ENCODE assay signal across 25 mouse cellular contexts in genomic region chr6:117570346-117570745, GRCm38 (mm10).
DNase-seq lines count a peak whose midpoint lies in the region; ATAC-seq and TF ChIP-seq lines count a peak whose summit lies in the region.
"Had no signal": no experiment of that assay in that cellular context is flagged by ENCODE, and none has a peak within 500 bp of the region (broad histone marks: within the 10 kb centered on the region; RNA-seq: fewer than 3 reads in every experiment).

No protein-coding gene starts in this region.

- 46% methylated on average over 7 of the region's 7 CpGs for WGBS in kidney, adult 2 months
- WGBS in limb, embryonic 10.5 days = 61% methylated on average over 7 of the region's 7 CpGs
- WGBS in hindbrain, embryonic 12.5 days = 54% methylated on average over 7 of the region's 7 CpGs

- H3K4me3 ChIP-seq in kidney, adult 2 months (ENCODE audit: insufficient read depth, low read depth, low read length) = no peak overlapping the region
- H3K4me3 ChIP-seq in limb, embryonic 10.5 days = no peak overlapping the region
- no peak overlapping the region for H3K4me3 ChIP-seq in hindbrain, embryonic 12.5 days
- H3K4me3 ChIP-seq: heart, embryonic 12.5 days; hindbrain, embryonic 15.5 days; limb, embryonic 12.5 days; liver, embryonic 15.5 days; midbrain, embryonic 15.5 days had no signal

- no peak for ATAC-seq in hindbrain, embryonic 12.5 days (ENCODE audit: low FRiP score)
- ATAC-seq: CD4-positive, CD25-positive, alpha-beta regulatory T cell, adult 4 months; forebrain, embryonic 14.5 days; inflammation-experienced regulatory T-cells, adult 6 months; midbrain, embryonic 15.5 days had no signal

- no peaks in the 10 kb centered on the region for H3K36me3 ChIP-seq in kidney, adult 2 months (ENCODE audit: control insufficient read depth, insufficient read depth, low read length)
- no peaks in the 10 kb centered on the region for H3K36me3 ChIP-seq in limb, embryonic 10.5 days
- no peaks in the 10 kb centered on the region for H3K36me3 ChIP-seq in hindbrain, embryonic 12.5 days
- H3K36me3 ChIP-seq: heart, embryonic 12.5 days; hindbrain, embryonic 15.5 days; limb, embryonic 12.5 days; liver, embryonic 15.5 days; midbrain, embryonic 15.5 days had no signal

- H3K9ac ChIP-seq in hindbrain, embryonic 12.5 days = no peak overlapping the region
- H3K9ac ChIP-seq: heart, embryonic 12.5 days; hindbrain, embryonic 15.5 days; limb, embryonic 12.5 days; liver, embryonic 15.5 days; lung, embryonic 14.5 days; midbrain, embryonic 15.5 days had no signal

- H3K27me3 ChIP-seq in kidney, adult 2 months (replicated peaks; ENCODE audit: control insufficient read depth, insufficient read depth, low read length) = no peaks in the 10 kb centered on the region
- H3K27me3 ChIP-seq in limb, embryonic 10.5 days (ENCODE audit: low read depth, poor library complexity, severe bottlenecking) = no peaks in the 10 kb centered on the region; the same call in 1 of the 2 replicates
- H3K27me3 ChIP-seq in hindbrain, embryonic 12.5 days = no peaks in the 10 kb centered on the region
- H3K27me3 ChIP-seq: heart, embryonic 12.5 days; hindbrain, embryonic 15.5 days; limb, embryonic 12.5 days; liver, embryonic 15.5 days; midbrain, embryonic 15.5 days had no signal

- no peaks in the 10 kb centered on the region for H3K4me1 ChIP-seq in kidney, adult 2 months (ENCODE audit: control insufficient read depth, insufficient read depth, low read length)
- peaks cover 36% of the 10 kb centered on the region for H3K4me1 ChIP-seq in limb, embryonic 10.5 days
- H3K4me1 ChIP-seq in hindbrain, embryonic 12.5 days = peaks cover 6% of the 10 kb centered on the region; the same call in 1 of the 2 replicates
- H3K4me1 ChIP-seq: liver, embryonic 15.5 days had no signal

- DNase-seq in heart, adult 11 months = peak; percentile 80
- DNase-seq in heart, adult 9 months (ENCODE audit: low spot score in 2 of 2) = no peak
- peak; percentile 47 for DNase-seq in kidney, adult 2 months
- no peak for DNase-seq in kidney, postnatal 4 days
- DNase-seq in kidney, postnatal 36 days = peak; percentile 29 to 58
- no peak for DNase-seq in kidney, postnatal 25 days
- DNase-seq in limb, embryonic 10.5 days (ENCODE audit: low spot score) = no peak
- DNase-seq: adrenal gland, postnatal 14 days; cerebellum, adult 11 months; cerebellum, adult 9-10 months; cerebellum, postnatal 36 days; lung, postnatal 14 days; right cerebral cortex, adult 18-20 months; spleen, adult 18-20 months; thymus, postnatal 4 days had no signal

- no peak overlapping the region for H3K4me2 ChIP-seq in hindbrain, embryonic 12.5 days (replicated peaks)
- H3K4me2 ChIP-seq: heart, embryonic 12.5 days; hindbrain, embryonic 15.5 days; limb, embryonic 12.5 days; liver, embryonic 15.5 days; lung, embryonic 14.5 days; midbrain, embryonic 15.5 days had no signal

- no peak for TF ChIP-seq POLR2A in kidney, adult 2 months (IDR thresholded peaks at IDR 0.05; ENCODE audit: low read depth, low read length)

- no peak for TF ChIP-seq CTCF in kidney, adult 2 months (conservative IDR thresholded peaks at IDR 0.05; ENCODE audit: insufficient read depth, insufficient read length, low read depth, low read length)

- no peaks in the 10 kb centered on the region for H3K9me3 ChIP-seq in limb, embryonic 10.5 days (replicated peaks)
- H3K9me3 ChIP-seq in hindbrain, embryonic 12.5 days (replicated peaks) = no peaks in the 10 kb centered on the region
- H3K9me3 ChIP-seq: heart, embryonic 12.5 days; hindbrain, embryonic 15.5 days; limb, embryonic 12.5 days; liver, embryonic 15.5 days; midbrain, embryonic 15.5 days had no signal

- H3K27ac ChIP-seq in kidney, adult 2 months (ENCODE audit: insufficient read depth, low read depth, low read length) = no peak overlapping the region
- peak overlapping the region; percentile 26 for H3K27ac ChIP-seq in limb, embryonic 10.5 days
- H3K27ac ChIP-seq in hindbrain, embryonic 12.5 days = no peak overlapping the region
- H3K27ac ChIP-seq: hindbrain, embryonic 15.5 days; liver, embryonic 15.5 days; midbrain, embryonic 15.5 days had no signal

Comparison
In these comparisons a context has a peak if more than half of its experiments do, and no peak if none do; other contexts are left out.
1. DNase-seq: peak in heart, adult 11 months (single experiment), kidney, adult 2 months (single experiment) and kidney, postnatal 36 days (2 of 2); none in heart, adult 9 months (0 of 2), kidney, postnatal 4 days (0 of 2), kidney, postnatal 25 days (0 of 2) and limb, embryonic 10.5 days (single experiment).